Mouse (Mus musculus) ES-E14 (cell line): Measurements from ENCODE around the gene Cbarp. TPM values are rescaled to one million over a fixed set of nuclear protein-coding genes. Genes with fewer than 3 reads are reported as not detected.

Experiments
- DNase-seq: peaks from one replicate; pipeline ENCODE4 v3.0.0-alpha.2; 2013; ENCODE audit warnings: low read depth, low spot score
- H3K27ac ChIP-seq: 2 replicates; pipeline ENCODE4 v1.5.1; 2012; ENCODE audit warnings: low read depth, mild to moderate bottlenecking, low read length, moderate library complexity, mixed read lengths; ENCODE audit not compliant: poor library complexity, insufficient read depth, severe bottlenecking
- H3K36me3 ChIP-seq: 2 replicates; pipeline ENCODE4 v1.6.1; 2012; ENCODE audit warnings: mild to moderate bottlenecking, low read length, moderate library complexity, mixed read lengths; ENCODE audit not compliant: control insufficient read depth, poor library complexity, insufficient read depth, severe bottlenecking
- H3K4me1 ChIP-seq, 2 experiments: fragments of 150-350 bp in 1 of 2; sonication (generic) in 1 of 2; 2 replicates each; pipeline ENCODE4 v1.6.1; 2012; ENCODE audit warnings: low read length in 2 of 2, mild to moderate bottlenecking in 1 of 2, mixed read lengths in 1 of 2; ENCODE audit not compliant: control insufficient read depth in 2 of 2, insufficient read depth in 2 of 2, poor library complexity in 1 of 2
- H3K4me3 ChIP-seq, 2 experiments: fragments of 150-350 bp in 1 of 2; sonication (generic) in 1 of 2; 2 replicates each; pipeline ENCODE4 v1.5.1; 2012; ENCODE audit warnings: low read length in 2 of 2, low read depth in 1 of 2, mild to moderate bottlenecking in 1 of 2, mixed read lengths in 1 of 2; ENCODE audit not compliant: insufficient read depth in 1 of 2, poor library complexity in 1 of 2, severe bottlenecking in 1 of 2
- H3K9ac ChIP-seq: 2 replicates; pipeline ENCODE4 v1.6.1; 2012; ENCODE audit warnings: low read depth, mild to moderate bottlenecking, low read length, mixed read lengths; ENCODE audit not compliant: poor library complexity, insufficient read depth, severe bottlenecking
- H3K9me3 ChIP-seq: fragments of 150-350 bp; sonication (generic); 2 replicates; pipeline ENCODE4 v1.6.1; 2012; ENCODE audit warnings: low read depth, mild to moderate bottlenecking, low read length; ENCODE audit not compliant: control insufficient read depth, insufficient read depth
- CHD2 ChIP-seq: IDR thresholded peaks from 2 replicates; pipeline ENCODE4 v1.6.1; 2014; ENCODE audit warnings: mild to moderate bottlenecking, low read depth, low read length, inconsistent platforms
- HCFC1 ChIP-seq: IDR thresholded peaks from 2 replicates; pipeline ENCODE4 v1.6.1; 2012; ENCODE audit warnings: low read length, inconsistent platforms, borderline replicate concordance; ENCODE audit not compliant: insufficient read depth
- MAFK ChIP-seq: IDR thresholded peaks from 2 replicates; pipeline ENCODE4 v1.6.1; 2014; ENCODE audit warnings: mild to moderate bottlenecking, low read depth, low read length, inconsistent platforms; ENCODE audit not compliant: insufficient read depth
- ZC3H11A ChIP-seq: IDR thresholded peaks from 2 replicates; pipeline ENCODE4 v1.6.1; 2012; ENCODE audit warnings: low read depth, mild to moderate bottlenecking, inconsistent platforms, low read length, borderline replicate concordance
- ZNF384 ChIP-seq: IDR thresholded peaks from 2 replicates; pipeline ENCODE4 v1.6.1; 2012; ENCODE audit warnings: low read depth, low read length, inconsistent platforms
- in situ Hi-C, 2 experiments: fragments of 600-800 bp; cut with MboI; formaldehyde crosslinking; loops; one replicate each; pipeline ENCODE4 v1.15.1; 2025; ENCODE audit warnings: low sequenced_read_pairs in 2 of 2, inconsistent platforms in 1 of 2; ENCODE audit not compliant: unreplicated experiment in 2 of 2
- total RNA-seq: library from RNA; depleted of rRNA; stranded (reverse); fragments of 300-350 nt; gene quantifications from 2 replicates; pipeline ENCODE4 v1.2.3, GENCODE M21; 2012

Cbarp gene
- total RNA-seq, 1 experiment: 20.9 TPM

DNA sequence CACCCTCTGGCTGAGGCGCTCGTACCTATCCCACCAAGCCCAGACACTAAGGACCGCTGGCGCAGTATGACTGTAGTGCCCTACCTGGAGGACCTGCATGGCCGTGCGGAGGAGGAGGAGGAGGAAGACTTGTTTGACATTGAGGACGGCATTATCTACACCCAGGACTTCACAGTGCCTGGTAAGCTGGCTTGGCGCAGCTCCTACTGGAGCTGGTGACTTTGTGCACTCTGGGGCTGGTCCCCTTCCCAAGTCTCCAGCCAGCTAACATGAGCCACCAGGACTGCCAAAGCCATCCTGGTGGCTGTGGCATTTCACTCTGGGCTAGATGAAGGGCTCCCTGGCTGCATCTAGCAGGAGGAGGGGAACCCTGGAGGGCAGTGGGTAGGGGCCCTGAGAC lies 12.7 kb downstream of the Cbarp start:
- DNase-seq: no peak
- Histone ChIP-seq H3K4me3 (no peak overlapping the region), H3K9me3 (no peaks in the 10 kb centered on the region), H3K4me1 (peaks cover 0 to 13% of the 10 kb centered on the region in 2 experiments; a peak in 1 of 4 replicates), H3K27ac (no peak overlapping the region), H3K9ac (no peak overlapping the region), H3K36me3 (peaks cover 83% of the 10 kb centered on the region)
- TF ChIP-seq HCFC1 (no peak), MAFK (no peak), CHD2 (no peak), ZNF384 (no peak), ZC3H11A (no peak)
- in situ Hi-C loops: no loop called here

- DNase-seq: no peak
- Histone ChIP-seq H3K36me3 (peaks cover 78% of the 10 kb centered on the region), H3K9me3 (no peaks in the 10 kb centered on the region), H3K4me3 (no peak overlapping the region), H3K27ac (no peak overlapping the region), H3K4me1 (peaks cover 0 to 2% of the 10 kb centered on the region in 2 experiments; a peak in 1 of 4 replicates), H3K9ac (no peak overlapping the region)
- in situ Hi-C loops: loop anchor here in 1 of 2 experiments (25.0 kb wide), 1 partner anchor 137 kb away; the partner anchor contains the start of genes Abca7, Cnn2 and Tmem259
- TF ChIP-seq ZC3H11A (no peak), CHD2 (no peak), MAFK (no peak), ZNF384 (no peak), HCFC1 (no peak)
These were observed 16.6 kb downstream of the Cbarp start for GRCm38 (mm10) chr10:80123932-80124562.

DNA sequence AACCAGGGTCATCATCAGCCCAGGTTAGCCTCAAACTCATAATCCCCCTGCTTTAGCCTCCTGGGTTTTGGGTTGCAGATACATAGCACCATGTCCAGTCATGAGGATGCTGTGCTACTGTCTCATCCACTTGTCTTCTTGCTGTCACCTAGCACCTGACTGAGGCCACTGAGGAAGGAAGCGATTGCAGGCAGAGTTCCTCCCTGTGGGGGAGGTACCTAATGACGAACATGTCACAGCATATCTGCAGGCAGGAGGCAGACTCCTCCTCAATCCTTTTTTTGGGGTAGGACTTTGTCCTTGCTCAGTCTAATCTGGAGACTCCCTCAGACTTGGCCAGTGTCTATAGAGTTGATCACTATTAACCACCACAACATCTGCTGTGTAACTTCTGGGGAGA lies 19.0 kb downstream of the Cbarp start:
- peaks cover 70% of the 10 kb centered on the region for H3K36me3 ChIP-seq
- no peak overlapping the region for H3K27ac ChIP-seq
- H3K9ac ChIP-seq: no peak overlapping the region
- H3K4me3 ChIP-seq: no peak overlapping the region
- H3K9me3 ChIP-seq: no peaks in the 10 kb centered on the region
- in situ Hi-C loops: loop anchor here in 1 of 2 experiments (25.0 kb wide), 1 partner anchor 134 kb away; the partner anchor contains the start of genes Abca7, Cnn2 and Tmem259
- DNase-seq: no peak
- peaks cover 2 to 12% of the 10 kb centered on the region in 2 experiments; a peak in 1 of 4 replicates for H3K4me1 ChIP-seq
- TF ChIP-seq CHD2: no peak
- TF ChIP-seq MAFK: no peak
- TF ChIP-seq ZNF384: no peak
- no peak for TF ChIP-seq ZC3H11A
- TF ChIP-seq HCFC1: no peak

- Histone ChIP-seq H3K9me3 (no peaks in the 10 kb centered on the region), H3K4me3 (no peak overlapping the region), H3K36me3 (peaks cover 55% of the 10 kb centered on the region), H3K27ac (no peak overlapping the region), H3K9ac (no peak overlapping the region), H3K4me1 (peaks cover 2 to 12% of the 10 kb centered on the region in 2 experiments; a peak in 1 of 4 replicates)
- in situ Hi-C loops: loop anchor here in 1 of 2 experiments (25.0 kb wide), 1 partner anchor 133 kb away; the partner anchor contains the start of genes Abca7, Cnn2 and Tmem259
- no peak for DNase-seq
- TF ChIP-seq HCFC1 (no peak), ZNF384 (no peak), CHD2 (no peak), ZC3H11A (no peak), MAFK (no peak)
These were observed 20.5 kb downstream of the Cbarp start for GRCm38 (mm10) chr10:80120146-80120545.
